Mouse (Mus musculus) ES-Bruce4 (cell line): Measurements from ENCODE around the gene Cct2. TPM values are rescaled to one million over a fixed set of nuclear protein-coding genes. Genes with fewer than 3 reads are reported as not detected.

Experiments
- H3K27ac ChIP-seq: 2 replicates; pipeline ENCODE4 v1.5.1; 2012; ENCODE audit warnings: low read length, inconsistent platforms; ENCODE audit not compliant: insufficient read depth
- H3K27me3 ChIP-seq: 2 replicates; pipeline ENCODE4 v1.6.1; 2012; ENCODE audit warnings: mild to moderate bottlenecking, low read length, inconsistent platforms; ENCODE audit not compliant: control insufficient read depth, poor library complexity, insufficient read depth, severe bottlenecking
- H3K36me3 ChIP-seq: 2 replicates; pipeline ENCODE4 v1.6.1; 2012; ENCODE audit warnings: inconsistent platforms, mild to moderate bottlenecking, low read length, moderate library complexity; ENCODE audit not compliant: control insufficient read depth, poor library complexity, insufficient read depth, severe bottlenecking
- H3K4me1 ChIP-seq: one replicate; pipeline ENCODE4 v1.8.1; 2011; ENCODE audit warnings: low read length; ENCODE audit not compliant: control insufficient read depth, insufficient read depth
- H3K4me3 ChIP-seq: 2 replicates; pipeline ENCODE4 v1.5.1; 2011; ENCODE audit warnings: low read depth, mild to moderate bottlenecking, low read length
- H3K9ac ChIP-seq: 2 replicates; pipeline ENCODE4 v1.6.1; 2012; ENCODE audit warnings: low read depth, mild to moderate bottlenecking, inconsistent platforms; ENCODE audit not compliant: poor library complexity, severe bottlenecking
- H3K9me3 ChIP-seq: replicated peaks from 2 replicates; pipeline ENCODE4 v1.6.1; 2012; ENCODE audit warnings: mild to moderate bottlenecking, low read length, inconsistent platforms; ENCODE audit not compliant: control insufficient read depth, poor library complexity, insufficient read depth, severe bottlenecking
- CTCF ChIP-seq: IDR thresholded peaks from one replicate; pipeline ENCODE4 v1.8.1; 2011; ENCODE audit warnings: low read depth, low read length
- EP300 ChIP-seq: IDR thresholded peaks from 2 replicates; pipeline ENCODE4 v1.6.1; 2011; ENCODE audit warnings: low read depth, low read length; ENCODE audit not compliant: insufficient read depth
- POLR2A ChIP-seq: IDR thresholded peaks from one replicate; pipeline ENCODE4 v1.8.1; 2011; ENCODE audit warnings: low read length; ENCODE audit not compliant: insufficient read depth
- polyA plus RNA-seq: library from polyadenylated mRNA; stranded (reverse); fragments of >200 nt; gene quantifications from 2 replicates; pipeline ENCODE4 v1.2.4, GENCODE M21; 2011; ENCODE audit warnings: low read depth; ENCODE audit not compliant: missing spikeins, insufficient read depth, insufficient read length

Gene Cct2
- 974 and 1,034 TPM in 2 replicates for polyA plus RNA-seq

DNA sequence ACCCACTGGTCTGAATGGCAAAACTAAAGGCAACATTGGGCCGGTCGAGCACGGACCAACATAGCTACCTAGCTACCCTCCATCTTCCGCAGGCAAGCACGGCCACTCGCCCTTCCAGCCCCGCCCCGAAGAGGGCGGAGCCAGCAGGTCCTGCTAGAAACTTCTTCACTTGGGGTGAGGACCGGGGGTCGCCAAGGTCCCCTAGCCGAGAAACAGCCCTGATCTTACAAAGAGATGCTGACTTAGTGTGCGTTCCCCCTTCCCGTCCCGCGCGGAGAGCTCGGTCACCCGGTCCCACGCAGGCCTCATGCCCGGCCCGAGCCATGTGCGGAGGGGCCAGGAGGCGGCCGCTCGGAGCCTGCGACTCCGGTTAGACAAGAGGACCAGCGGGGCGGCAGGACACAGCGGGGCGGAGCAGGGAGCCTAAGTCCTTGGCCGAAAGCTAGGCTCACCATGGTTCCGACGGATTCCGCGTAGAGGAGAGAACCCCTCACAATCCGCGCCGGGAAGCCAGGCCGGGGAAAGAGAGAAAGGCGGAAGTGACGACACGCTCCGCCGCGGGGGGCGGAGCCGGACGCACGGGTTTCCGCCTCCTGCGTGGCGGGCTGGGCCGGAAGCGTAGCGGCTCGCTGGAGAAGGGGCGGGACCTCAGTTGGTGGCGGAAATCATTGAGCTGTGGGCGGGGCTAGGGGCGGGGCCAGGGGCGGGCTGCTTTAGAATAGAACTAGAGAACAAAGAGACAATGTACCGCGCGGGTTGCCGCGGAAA lies at the start of gene Cct2:
Cct2 (minus strand) TSS at position 561 of the 768 bp plus-strand sequence.
- Histone ChIP-seq H3K9ac (peak within 1 kb of the TSS; percentile 97), H3K4me3 (peak within 1 kb of the TSS; percentile 97), H3K36me3 (peaks cover 42% of the 10 kb centered on the region), H3K27ac (peak within 1 kb of the TSS; percentile 79), H3K4me1 (no peaks in the 10 kb centered on the region), H3K27me3 (no peaks in the 10 kb centered on the region), H3K9me3 (no peaks in the 10 kb centered on the region)
- TF ChIP-seq POLR2A (peak; percentile 57), CTCF (no peak), EP300 (no peak)

DNA sequence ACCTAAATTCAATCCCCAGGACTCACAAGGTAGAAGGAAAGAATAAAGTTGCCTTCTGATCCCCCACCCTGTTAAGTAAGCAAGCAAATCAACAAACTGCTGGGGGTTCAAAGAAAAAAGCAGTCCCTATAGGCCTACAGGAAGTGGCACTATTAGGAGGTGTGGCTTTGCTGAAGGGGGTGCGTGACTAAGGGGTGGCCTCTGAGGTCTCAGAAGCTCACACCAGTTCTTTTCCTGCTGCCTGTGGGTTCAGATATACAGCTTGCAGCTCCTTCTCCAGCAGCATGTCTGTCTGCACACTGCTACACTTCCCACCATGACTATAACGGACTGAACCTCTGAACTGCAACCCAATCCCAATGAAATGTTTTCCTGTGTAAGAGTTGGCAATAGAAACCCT lies 48.9 kb upstream of the Cct2 start:
- no peak for TF ChIP-seq CTCF
- TF ChIP-seq EP300: no peak
- TF ChIP-seq POLR2A: no peak
- H3K9ac ChIP-seq: no peak overlapping the region
- no peak overlapping the region for H3K27ac ChIP-seq
- H3K4me1 ChIP-seq: no peaks in the 10 kb centered on the region
- no peaks in the 10 kb centered on the region for H3K36me3 ChIP-seq
- no peaks in the 10 kb centered on the region for H3K27me3 ChIP-seq
- H3K4me3 ChIP-seq: no peak overlapping the region
- no peaks in the 10 kb centered on the region for H3K9me3 ChIP-seq

DNA sequence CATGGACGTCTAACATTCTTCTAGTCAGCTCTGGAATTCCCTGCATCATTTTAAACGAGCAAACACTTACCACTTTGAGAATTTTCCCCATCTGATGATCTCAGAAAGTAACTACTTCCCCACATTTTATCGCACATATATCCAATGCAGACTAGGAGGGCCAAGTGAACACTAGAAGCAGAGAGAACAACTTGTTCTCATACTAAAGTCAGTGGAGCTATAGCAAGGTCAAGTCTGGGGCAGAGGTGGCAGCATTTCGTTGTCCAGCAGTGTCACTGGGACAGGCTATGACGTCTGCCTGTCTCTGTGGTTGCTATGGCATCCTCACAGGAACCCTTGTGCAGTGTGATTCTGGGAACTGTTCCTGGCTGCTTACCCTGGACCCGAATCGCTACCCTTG lies 47.8 kb upstream of the Cct2 start:
- H3K9me3 ChIP-seq: no peaks in the 10 kb centered on the region
- TF ChIP-seq EP300 (no peak), CTCF (no peak), POLR2A (no peak)
- no peak overlapping the region for H3K27ac ChIP-seq
- H3K4me3 ChIP-seq: no peak overlapping the region
- H3K36me3 ChIP-seq: no peaks in the 10 kb centered on the region
- no peaks in the 10 kb centered on the region for H3K4me1 ChIP-seq
- no peaks in the 10 kb centered on the region for H3K27me3 ChIP-seq
- no peak overlapping the region for H3K9ac ChIP-seq

DNA sequence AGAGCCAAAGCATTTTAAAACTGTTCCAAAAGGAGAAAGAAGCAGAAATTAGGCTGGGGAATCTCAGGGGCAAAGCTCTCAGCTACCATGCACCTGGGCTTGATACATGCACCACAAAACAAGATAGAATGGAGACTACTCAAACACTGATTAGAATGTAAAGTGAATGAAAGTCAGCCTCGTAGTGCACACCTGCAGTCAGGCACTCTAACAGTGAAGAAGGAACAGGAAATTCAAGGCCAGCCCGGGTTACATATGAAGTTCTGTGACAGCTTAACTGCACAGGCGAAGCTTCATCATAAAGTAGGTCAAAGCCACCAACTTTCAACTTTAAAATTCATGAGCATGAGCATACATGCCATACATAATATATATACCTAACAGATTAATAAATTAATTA lies 46.7 kb upstream of the Cct2 start:
- Histone ChIP-seq H3K4me1 (no peaks in the 10 kb centered on the region), H3K27ac (no peak overlapping the region), H3K9ac (no peak overlapping the region), H3K4me3 (no peak overlapping the region), H3K36me3 (no peaks in the 10 kb centered on the region), H3K9me3 (no peaks in the 10 kb centered on the region), H3K27me3 (no peaks in the 10 kb centered on the region)
- no peak for TF ChIP-seq CTCF

DNA sequence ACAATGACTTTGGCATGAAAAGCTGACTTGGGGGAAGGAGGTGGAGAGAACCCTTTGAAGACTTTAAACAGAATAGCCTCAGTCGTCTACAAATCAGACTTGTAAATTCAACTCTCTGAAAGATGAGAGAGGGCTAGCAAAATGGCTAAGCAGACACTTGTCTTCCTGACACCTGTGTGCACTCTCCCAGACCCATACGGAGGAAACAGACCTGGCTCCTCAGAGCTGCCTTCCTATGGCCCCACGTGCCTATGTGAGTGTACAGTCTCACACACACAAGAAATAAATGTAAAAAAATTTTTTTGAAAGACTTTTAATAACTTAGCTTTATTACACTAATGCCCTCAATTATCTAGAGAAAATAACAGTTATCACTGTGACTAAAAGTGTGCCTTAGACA lies 43.1 kb upstream of the Cct2 start:
- Histone ChIP-seq H3K27ac (no peak overlapping the region), H3K4me3 (no peak overlapping the region), H3K9me3 (no peaks in the 10 kb centered on the region), H3K4me1 (no peaks in the 10 kb centered on the region), H3K27me3 (no peaks in the 10 kb centered on the region), H3K9ac (no peak overlapping the region), H3K36me3 (no peaks in the 10 kb centered on the region)
- TF ChIP-seq POLR2A (no peak), CTCF (no peak), EP300 (no peak)

DNA sequence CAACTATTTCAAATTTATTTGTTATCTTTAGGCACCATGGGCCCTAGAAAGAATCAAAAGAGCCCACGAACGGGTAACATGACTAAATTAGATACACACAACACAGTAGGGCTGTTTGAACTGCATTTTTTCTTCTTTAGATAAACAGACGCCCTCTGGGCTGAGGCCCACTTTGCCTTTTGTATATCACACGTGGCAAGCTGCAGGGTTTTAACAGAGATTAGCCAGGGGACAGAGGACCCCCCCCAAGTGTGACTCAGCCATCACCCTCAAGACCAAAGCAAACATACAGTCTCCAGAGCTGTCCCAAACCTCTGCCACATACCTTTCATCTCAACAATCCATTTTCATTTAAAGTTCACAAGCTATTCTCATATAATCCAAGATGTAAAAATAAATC lies 42.6 kb upstream of the Cct2 start:
- no peak overlapping the region for H3K27ac ChIP-seq
- H3K9me3 ChIP-seq: no peaks in the 10 kb centered on the region
- H3K4me1 ChIP-seq: no peaks in the 10 kb centered on the region
- TF ChIP-seq CTCF (no peak), POLR2A (no peak), EP300 (no peak)
- H3K27me3 ChIP-seq: no peaks in the 10 kb centered on the region
- H3K4me3 ChIP-seq: no peak overlapping the region
- no peak overlapping the region for H3K9ac ChIP-seq
- no peaks in the 10 kb centered on the region for H3K36me3 ChIP-seq
